Mouse (Mus musculus): ENCODE results near the gene Naglu.

- TF ChIP-seq CTCF (IDR thresholded peaks at IDR 0.05; ENCODE audit: low read depth, low read length) (no peak), POLR2A (IDR thresholded peaks at IDR 0.05; ENCODE audit: insufficient read depth, low read length) (no peak), EP300 (IDR thresholded peaks at IDR 0.05; ENCODE audit: insufficient read depth, low read depth, low read length) (no peak)
Measured at GRCm38 (mm10) chr11:101083083-101083697, 13.4 kb downstream of the Naglu start.

Data from ES-Bruce4 (cell line).